Mouse (Mus musculus) lung, embryonic 15.5 days (tissue): ENCODE results near the gene Prmt3. TPM values are rescaled to one million over a fixed set of nuclear protein-coding genes. Genes with fewer than 3 reads are reported as not detected.

ENCODE experiments used
- ATAC-seq: fragments of 200-750 bp; cut with Nextera tagmentation; 2 replicates; pipeline ENCODE4 v1.8.0; 2017; ENCODE audit warnings: moderate number of reproducible peaks, borderline replicate concordance; ENCODE audit not compliant: low FRiP score, low TSS enrichment; ENCODE audit errors: extremely low read depth
- H3K27ac ChIP-seq: fragments of 300-500 bp; sonication (generic); 2 replicates; pipeline ENCODE4 v1.5.1; 2015; ENCODE audit warnings: moderate library complexity, mild to moderate bottlenecking, inconsistent platforms
- H3K27me3 ChIP-seq: fragments of 300-500 bp; sonication (generic); 2 replicates; pipeline ENCODE4 v1.6.1; 2015; ENCODE audit warnings: inconsistent platforms
- H3K36me3 ChIP-seq: fragments of 300-500 bp; sonication (generic); 2 replicates; pipeline ENCODE4 v1.6.1; 2015; ENCODE audit warnings: inconsistent platforms
- H3K4me1 ChIP-seq: fragments of 300-500 bp; sonication (generic); 2 replicates; pipeline ENCODE4 v1.6.1; 2015; ENCODE audit warnings: inconsistent platforms
- H3K4me2 ChIP-seq: fragments of 300-500 bp; sonication (generic); 2 replicates; pipeline ENCODE4 v1.6.1; 2015; ENCODE audit warnings: inconsistent platforms, mild to moderate bottlenecking, moderate library complexity
- H3K4me3 ChIP-seq: fragments of 300-500 bp; sonication (generic); 2 replicates; pipeline ENCODE4 v1.5.1; 2015; ENCODE audit warnings: mild to moderate bottlenecking, inconsistent platforms
- H3K9ac ChIP-seq: fragments of 300-500 bp; sonication (generic); 2 replicates; pipeline ENCODE4 v1.6.1; 2015; ENCODE audit warnings: inconsistent platforms
- H3K9me3 ChIP-seq: fragments of 300-500 bp; sonication (generic); 2 replicates; pipeline ENCODE4 v1.6.1; 2016; ENCODE audit warnings: inconsistent platforms
- WGBS: fragments of 180-500 bp; shearing (Covaris S2); methylation state at CpG from one replicate; pipeline ENCODE4 v1.1.7; 2015; 5-methylcytosine and 5-hydroxymethylcytosine counted together
- polyA plus RNA-seq: library from polyadenylated mRNA; unstranded; fragments of >200 nt; fragmentation: Nextera tagmentation; extraction: Ambion mirVana; gene quantifications from 2 replicates; pipeline ENCODE4 v1.2.1, GENCODE M21; 2015

Prmt3 gene
- polyA plus RNA-seq, 1 experiment from 2014 or later, result 55.1 TPM

- H3K36me3 ChIP-seq, result peaks cover 20% of the 10 kb centered on the region
- H3K4me1 ChIP-seq, result no peaks in the 10 kb centered on the region
- no peak overlapping the region for H3K4me2 ChIP-seq
- ATAC-seq, result no peak
- H3K4me3 ChIP-seq, result no peak overlapping the region
- H3K27ac ChIP-seq, result no peak overlapping the region
- 68% methylated on average over 5 of the region's 5 CpGs for WGBS
- no peaks in the 10 kb centered on the region for H3K9me3 ChIP-seq
- no peaks in the 10 kb centered on the region for H3K27me3 ChIP-seq
- no peak overlapping the region for H3K9ac ChIP-seq
Observed at GRCm38 (mm10) chr7:49804638-49805165, 26.6 kb downstream of the Prmt3 start.

- no peak overlapping the region for H3K4me2 ChIP-seq
- H3K9me3 ChIP-seq, result no peaks in the 10 kb centered on the region
- H3K36me3 ChIP-seq, result peaks cover 16% of the 10 kb centered on the region
- ATAC-seq, result no peak
- H3K27me3 ChIP-seq, result no peaks in the 10 kb centered on the region
- no peak overlapping the region for H3K27ac ChIP-seq
- H3K4me1 ChIP-seq, result no peaks in the 10 kb centered on the region
- no peak overlapping the region for H3K9ac ChIP-seq
- no peak overlapping the region for H3K4me3 ChIP-seq
- 48% methylated on average over 3 of the region's 3 CpGs for WGBS
Observed at GRCm38 (mm10) chr7:49805618-49806017, 27.5 kb downstream of the Prmt3 start.

GRCm38 (mm10) chr7:49807093-49807682 lies 29.0 kb downstream of the Prmt3 start:
- WGBS, result 69% methylated on average over 9 of the region's 9 CpGs
- peaks cover 11% of the 10 kb centered on the region; the same call in 1 of the 2 replicates for H3K36me3 ChIP-seq
- no peak overlapping the region for H3K4me2 ChIP-seq
- no peaks in the 10 kb centered on the region for H3K27me3 ChIP-seq
- no peak overlapping the region for H3K9ac ChIP-seq
- H3K27ac ChIP-seq, result no peak overlapping the region
- H3K4me3 ChIP-seq, result no peak overlapping the region
- no peak for ATAC-seq
- no peaks in the 10 kb centered on the region for H3K9me3 ChIP-seq
- H3K4me1 ChIP-seq, result no peaks in the 10 kb centered on the region

GRCm38 (mm10) chr7:49807846-49808622 lies 29.9 kb downstream of the Prmt3 start:
- Histone ChIP-seq H3K4me2 (no peak overlapping the region), H3K9me3 (no peaks in the 10 kb centered on the region), H3K36me3 (peaks cover 15% of the 10 kb centered on the region; the same call in 1 of the 2 replicates), H3K4me1 (no peaks in the 10 kb centered on the region), H3K27me3 (no peaks in the 10 kb centered on the region), H3K27ac (no peak overlapping the region), H3K9ac (no peak overlapping the region), H3K4me3 (no peak overlapping the region)
- WGBS, result 89% methylated on average over 17 of the region's 17 CpGs
- ATAC-seq, result no peak

GRCm38 (mm10) chr7:49809100-49809499 lies 31.0 kb downstream of the Prmt3 start:
- no peak for ATAC-seq
- H3K9ac ChIP-seq, result no peak overlapping the region
- H3K4me2 ChIP-seq, result no peak overlapping the region
- H3K4me3 ChIP-seq, result no peak overlapping the region
- 87% methylated on average over 6 of the region's 6 CpGs for WGBS
- no peaks in the 10 kb centered on the region for H3K27me3 ChIP-seq
- H3K4me1 ChIP-seq, result no peaks in the 10 kb centered on the region
- no peaks in the 10 kb centered on the region for H3K9me3 ChIP-seq
- H3K27ac ChIP-seq, result no peak overlapping the region
- peaks cover 21% of the 10 kb centered on the region; the same call in 1 of the 2 replicates for H3K36me3 ChIP-seq

GRCm38 (mm10) chr7:49809562-49809961 lies 31.4 kb downstream of the Prmt3 start:
- Histone ChIP-seq H3K27ac (no peak overlapping the region), H3K4me1 (no peaks in the 10 kb centered on the region), H3K9me3 (no peaks in the 10 kb centered on the region), H3K4me3 (no peak overlapping the region), H3K27me3 (no peaks in the 10 kb centered on the region), H3K9ac (no peak overlapping the region), H3K4me2 (no peak overlapping the region), H3K36me3 (peaks cover 22% of the 10 kb centered on the region; the same call in 1 of the 2 replicates)
- 52% methylated on average over 3 of the region's 3 CpGs for WGBS
- no peak for ATAC-seq

- Histone ChIP-seq H3K4me1 (no peaks in the 10 kb centered on the region), H3K4me2 (no peak overlapping the region), H3K27me3 (no peaks in the 10 kb centered on the region), H3K4me3 (no peak overlapping the region), H3K27ac (no peak overlapping the region), H3K9ac (no peak overlapping the region), H3K36me3 (peaks cover 26% of the 10 kb centered on the region; the same call in 1 of the 2 replicates), H3K9me3 (no peaks in the 10 kb centered on the region)
- ATAC-seq, result no peak
- WGBS, result 57% methylated on average over 4 of the region's 4 CpGs
Observed at GRCm38 (mm10) chr7:49811346-49811745, 33.2 kb downstream of the Prmt3 start.

GRCm38 (mm10) chr7:49819393-49819792 lies 41.2 kb downstream of the Prmt3 start:
- Histone ChIP-seq H3K4me2 (no peak overlapping the region), H3K27me3 (no peaks in the 10 kb centered on the region), H3K4me1 (no peaks in the 10 kb centered on the region), H3K9me3 (no peaks in the 10 kb centered on the region), H3K4me3 (no peak overlapping the region), H3K27ac (no peak overlapping the region), H3K36me3 (peaks cover 10% of the 10 kb centered on the region), H3K9ac (no peak overlapping the region)
- ATAC-seq, result no peak
- WGBS, result 70% methylated on average over 4 of the region's 4 CpGs

- Histone ChIP-seq H3K4me1 (no peaks in the 10 kb centered on the region), H3K27ac (no peak overlapping the region), H3K4me3 (no peak overlapping the region), H3K9ac (no peak overlapping the region), H3K9me3 (no peaks in the 10 kb centered on the region), H3K4me2 (no peak overlapping the region), H3K36me3 (peaks cover 6% of the 10 kb centered on the region; the same call in 1 of the 2 replicates), H3K27me3 (no peaks in the 10 kb centered on the region)
- WGBS, result 58% methylated on average over 1 of the region's 1 CpGs
- ATAC-seq, result no peak
Observed at GRCm38 (mm10) chr7:49821370-49821769, 43.2 kb downstream of the Prmt3 start.

GRCm38 (mm10) chr7:49822028-49822427 lies 43.9 kb downstream of the Prmt3 start:
- no peaks in the 10 kb centered on the region for H3K27me3 ChIP-seq
- no peak overlapping the region for H3K4me3 ChIP-seq
- no peak for ATAC-seq
- H3K9ac ChIP-seq, result no peak overlapping the region
- no peak overlapping the region for H3K27ac ChIP-seq
- H3K4me1 ChIP-seq, result no peaks in the 10 kb centered on the region
- H3K36me3 ChIP-seq, result peaks cover 13% of the 10 kb centered on the region
- no peaks in the 10 kb centered on the region for H3K9me3 ChIP-seq
- H3K4me2 ChIP-seq, result no peak overlapping the region
- 82% methylated on average over 2 of the region's 2 CpGs for WGBS

- no peak overlapping the region for H3K4me2 ChIP-seq
- H3K4me1 ChIP-seq, result no peaks in the 10 kb centered on the region
- 90% methylated on average over 4 of the region's 4 CpGs for WGBS
- ATAC-seq, result no peak
- H3K36me3 ChIP-seq, result peaks cover 21% of the 10 kb centered on the region
- H3K9me3 ChIP-seq, result no peaks in the 10 kb centered on the region
- H3K9ac ChIP-seq, result no peak overlapping the region
- H3K27ac ChIP-seq, result no peak overlapping the region
- no peaks in the 10 kb centered on the region for H3K27me3 ChIP-seq
- H3K4me3 ChIP-seq, result no peak overlapping the region
Observed at GRCm38 (mm10) chr7:49823595-49823994, 45.4 kb downstream of the Prmt3 start.

GRCm38 (mm10) chr7:49824043-49824442 lies 45.9 kb downstream of the Prmt3 start:
- no peak overlapping the region for H3K9ac ChIP-seq
- no peaks in the 10 kb centered on the region for H3K27me3 ChIP-seq
- no peaks in the 10 kb centered on the region for H3K4me1 ChIP-seq
- H3K4me2 ChIP-seq, result no peak overlapping the region
- H3K36me3 ChIP-seq, result peaks cover 25% of the 10 kb centered on the region
- H3K9me3 ChIP-seq, result no peaks in the 10 kb centered on the region
- no peak for ATAC-seq
- WGBS, result 95% methylated on average over 6 of the region's 6 CpGs
- H3K4me3 ChIP-seq, result no peak overlapping the region
- H3K27ac ChIP-seq, result no peak overlapping the region
